Mouse (Mus musculus): ENCODE measurements around the gene Ski. TPM values are rescaled to one million over a fixed set of nuclear protein-coding genes. Genes with fewer than 3 reads are reported as not detected.

The Ski gene
- polyA plus RNA-seq, 1 experiment: 32.2 TPM

DNA sequence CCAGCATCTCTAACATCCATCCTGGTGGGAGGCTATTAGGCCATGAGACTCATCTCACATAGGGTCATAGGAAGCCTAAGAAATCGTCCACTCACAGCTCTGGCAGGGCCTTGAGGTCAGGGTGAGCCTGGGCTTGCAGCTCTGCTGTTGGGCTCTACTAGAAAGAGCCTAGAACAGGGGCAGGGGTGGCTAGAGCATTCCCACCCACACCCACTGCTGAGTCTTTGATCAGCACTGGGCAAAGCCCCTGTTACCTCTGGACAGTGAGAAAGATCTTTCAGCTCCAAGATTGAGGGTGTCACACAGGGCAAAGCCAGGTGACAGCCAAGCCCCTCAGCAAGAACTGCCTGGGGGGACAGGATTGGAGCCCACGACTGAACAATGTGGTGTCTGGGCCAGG, 79.0 kb downstream of the Ski start:
- 69% methylated on average over 2 of the region's 2 CpGs for WGBS
- Histone ChIP-seq H3K4me1 (ENCODE audit: control insufficient read depth, insufficient read depth, insufficient read length) (no peaks in the 10 kb centered on the region), H3K27me3 (ENCODE audit: control insufficient read depth, insufficient read depth, low read length) (no peaks in the 10 kb centered on the region), H3K4me3 (ENCODE audit: extremely low read depth, insufficient read depth, insufficient read length) (no peak overlapping the region), H3K36me3 (ENCODE audit: control insufficient read depth, insufficient read depth, low read length) (no peaks in the 10 kb centered on the region), H3K27ac (ENCODE audit: insufficient read depth, low read length) (0 out of 2 replicates have a peak overlapping the region, but pooled peaks have one; percentile 3)
- no peak for DNase-seq (ENCODE audit: low read depth in 1 of 2, low spot score in 2 of 2)
- TF ChIP-seq POLR2A (IDR thresholded peaks at IDR 0.05; ENCODE audit: low read depth, low read length) (no peak), CTCF (IDR thresholded peaks at IDR 0.05; ENCODE audit: extremely low read depth, insufficient read depth, insufficient read length, insufficient replicate concordance) (no peak)

DNA sequence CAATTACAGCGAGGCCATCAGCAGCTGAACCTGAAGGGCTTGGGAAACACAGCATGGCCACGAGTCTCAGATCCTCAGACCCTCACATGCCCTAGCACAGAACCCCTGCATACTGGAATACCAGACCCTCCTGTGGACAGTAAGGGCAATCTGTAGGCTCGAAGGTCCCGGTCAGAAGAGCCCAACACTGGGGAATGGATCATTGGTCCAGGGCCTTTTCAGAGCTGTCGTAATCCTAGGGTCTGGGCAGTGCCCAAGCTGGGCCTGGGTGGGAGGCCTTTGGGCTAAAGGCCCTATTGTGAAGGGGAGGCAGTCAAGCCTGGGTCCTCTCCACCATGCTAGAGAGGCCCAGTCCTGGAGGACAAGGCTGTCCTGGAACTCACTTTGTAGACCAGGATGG, 79.6 kb downstream of the Ski start:
- Histone ChIP-seq H3K4me3 (ENCODE audit: extremely low read depth, insufficient read depth, insufficient read length) (no peak overlapping the region), H3K27me3 (ENCODE audit: control insufficient read depth, insufficient read depth, low read length) (no peaks in the 10 kb centered on the region), H3K27ac (ENCODE audit: insufficient read depth, low read length) (no peak overlapping the region), H3K4me1 (ENCODE audit: control insufficient read depth, insufficient read depth, insufficient read length) (no peaks in the 10 kb centered on the region), H3K36me3 (ENCODE audit: control insufficient read depth, insufficient read depth, low read length) (no peaks in the 10 kb centered on the region)
- TF ChIP-seq CTCF (IDR thresholded peaks at IDR 0.05; ENCODE audit: extremely low read depth, insufficient read depth, insufficient read length, insufficient replicate concordance): no peak
- TF ChIP-seq POLR2A (IDR thresholded peaks at IDR 0.05; ENCODE audit: low read depth, low read length): no peak
- WGBS: 90% methylated on average over 5 of the region's 5 CpGs
- no peak for DNase-seq (ENCODE audit: low read depth in 1 of 2, low spot score in 2 of 2)

DNA sequence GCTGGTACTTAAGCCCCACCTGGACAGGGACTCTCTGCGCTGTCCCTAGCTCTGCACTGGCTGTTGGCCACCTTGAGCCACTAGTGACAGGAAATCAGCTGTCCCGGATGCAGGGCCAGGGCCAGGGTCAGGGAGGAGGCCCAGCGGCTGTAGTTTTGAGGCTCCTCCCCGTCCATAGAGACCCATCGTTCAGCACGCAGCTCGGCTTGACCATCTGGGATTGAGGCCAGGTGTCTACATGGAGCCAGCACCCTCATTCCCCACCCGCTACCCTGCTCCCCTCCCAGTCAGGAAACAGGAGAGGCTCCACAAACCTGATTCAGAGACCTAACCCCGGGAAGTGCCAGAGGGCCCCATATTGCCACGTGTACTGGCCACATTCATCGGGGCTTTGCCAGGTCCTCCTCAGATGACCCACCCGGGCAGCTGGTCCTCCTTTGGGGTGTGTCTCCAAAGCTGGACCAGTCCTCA, 81.6 kb downstream of the Ski start:
- Histone ChIP-seq H3K27ac (ENCODE audit: insufficient read depth, low read length) (no peak overlapping the region), H3K27me3 (ENCODE audit: control insufficient read depth, insufficient read depth, low read length) (no peaks in the 10 kb centered on the region), H3K4me1 (ENCODE audit: control insufficient read depth, insufficient read depth, insufficient read length) (no peaks in the 10 kb centered on the region), H3K4me3 (ENCODE audit: extremely low read depth, insufficient read depth, insufficient read length) (no peak overlapping the region), H3K36me3 (ENCODE audit: control insufficient read depth, insufficient read depth, low read length) (no peaks in the 10 kb centered on the region)
- no peak for DNase-seq (ENCODE audit: low read depth in 1 of 2, low spot score in 2 of 2)
- TF ChIP-seq CTCF (IDR thresholded peaks at IDR 0.05; ENCODE audit: extremely low read depth, insufficient read depth, insufficient read length, insufficient replicate concordance) (no peak), POLR2A (IDR thresholded peaks at IDR 0.05; ENCODE audit: low read depth, low read length) (no peak)
- WGBS: 75% methylated on average over 12 of the region's 12 CpGs

DNA sequence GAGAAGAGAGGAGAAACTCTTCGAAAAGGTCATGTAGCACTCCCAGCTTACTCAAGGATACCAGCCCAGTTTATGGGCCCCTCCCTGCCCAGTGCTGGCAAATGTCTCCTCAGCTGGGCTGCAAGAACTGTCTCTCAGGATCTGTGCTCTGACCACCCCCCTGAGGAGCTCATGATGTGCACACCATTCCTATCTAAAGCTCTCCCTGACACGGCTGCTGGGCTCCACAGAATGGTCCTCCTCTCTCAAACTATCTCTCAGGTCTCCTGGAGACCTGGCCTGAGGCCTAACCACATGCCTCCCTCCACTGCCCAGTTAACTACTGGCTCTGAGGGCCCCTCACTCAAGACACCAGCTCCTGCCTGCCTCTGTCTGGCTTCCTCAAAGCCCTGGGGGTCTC, 82.2 kb downstream of the Ski start:
- Histone ChIP-seq H3K27me3 (ENCODE audit: control insufficient read depth, insufficient read depth, low read length) (no peaks in the 10 kb centered on the region), H3K4me3 (ENCODE audit: extremely low read depth, insufficient read depth, insufficient read length) (no peak overlapping the region), H3K36me3 (ENCODE audit: control insufficient read depth, insufficient read depth, low read length) (no peaks in the 10 kb centered on the region), H3K4me1 (ENCODE audit: control insufficient read depth, insufficient read depth, insufficient read length) (no peaks in the 10 kb centered on the region), H3K27ac (ENCODE audit: insufficient read depth, low read length) (no peak overlapping the region)
- TF ChIP-seq POLR2A (IDR thresholded peaks at IDR 0.05; ENCODE audit: low read depth, low read length) (no peak), CTCF (IDR thresholded peaks at IDR 0.05; ENCODE audit: extremely low read depth, insufficient read depth, insufficient read length, insufficient replicate concordance) (no peak)
- no peak for DNase-seq (ENCODE audit: low read depth in 1 of 2, low spot score in 2 of 2)
- WGBS: 88% methylated on average over 2 of the region's 2 CpGs

DNA sequence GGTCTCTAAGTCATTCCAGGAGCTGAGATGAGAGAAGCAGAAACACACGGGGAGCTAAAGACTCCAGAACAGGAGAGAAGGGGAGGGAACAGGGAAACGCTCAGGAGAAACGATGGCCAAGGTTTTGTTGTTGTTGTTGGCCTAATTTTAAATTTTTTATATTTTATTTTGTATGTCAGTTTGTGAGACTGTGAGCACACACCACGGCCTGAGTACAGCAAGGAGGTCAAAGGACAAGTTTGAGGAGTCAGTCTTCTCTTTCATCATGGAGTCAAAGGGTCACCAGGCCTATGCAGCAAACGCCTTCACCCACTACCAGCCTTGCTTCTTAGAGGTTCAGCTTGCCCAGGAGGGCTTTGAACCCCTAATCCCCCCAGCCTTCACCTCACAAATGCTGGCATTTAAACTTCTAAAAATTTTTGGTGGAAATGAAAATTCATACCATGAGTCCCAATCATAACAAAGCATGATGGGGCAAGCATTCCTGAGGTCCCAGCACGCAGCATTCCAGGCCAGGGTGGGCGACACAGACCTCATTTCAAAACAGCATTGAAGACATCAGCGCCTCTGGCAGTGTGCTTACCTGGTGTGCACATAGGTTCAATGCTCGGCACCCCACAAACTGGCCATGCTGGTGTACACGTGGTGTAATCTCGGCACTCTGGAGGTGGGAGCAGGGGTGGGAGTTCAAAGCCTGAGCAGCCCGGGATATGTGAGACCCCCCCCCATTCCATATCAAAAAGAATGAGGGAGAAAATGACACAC, 82.9 kb downstream of the Ski start:
- no peak for DNase-seq (ENCODE audit: low read depth in 1 of 2, low spot score in 2 of 2)
- Histone ChIP-seq H3K4me3 (ENCODE audit: extremely low read depth, insufficient read depth, insufficient read length) (no peak overlapping the region), H3K27me3 (ENCODE audit: control insufficient read depth, insufficient read depth, low read length) (no peaks in the 10 kb centered on the region), H3K27ac (ENCODE audit: insufficient read depth, low read length) (no peak overlapping the region), H3K4me1 (ENCODE audit: control insufficient read depth, insufficient read depth, insufficient read length) (no peaks in the 10 kb centered on the region), H3K36me3 (ENCODE audit: control insufficient read depth, insufficient read depth, low read length) (no peaks in the 10 kb centered on the region)
- WGBS: 89% methylated on average over 12 of the region's 12 CpGs
- TF ChIP-seq POLR2A (IDR thresholded peaks at IDR 0.05; ENCODE audit: low read depth, low read length) (no peak), CTCF (IDR thresholded peaks at IDR 0.05; ENCODE audit: extremely low read depth, insufficient read depth, insufficient read length, insufficient replicate concordance) (no peak)

DNA sequence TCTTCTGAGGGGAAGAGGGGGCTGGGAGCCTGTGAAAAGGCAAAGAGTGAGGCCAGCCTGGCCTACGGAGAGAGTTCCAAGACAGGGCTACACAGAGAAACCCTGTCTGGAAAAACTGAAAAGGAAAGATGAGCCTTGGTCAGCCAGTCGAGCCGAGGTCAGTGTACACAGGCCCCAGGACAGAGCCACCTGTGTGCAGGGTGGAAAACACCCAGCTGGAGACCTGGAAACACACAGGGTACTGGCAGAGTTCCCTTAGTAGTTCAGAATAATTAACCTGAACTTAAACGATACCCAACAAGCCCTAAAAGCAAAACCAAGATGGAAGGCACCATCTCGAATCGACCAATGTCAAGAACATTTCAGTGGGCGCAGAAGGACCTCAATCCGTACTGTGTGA, 83.9 kb downstream of the Ski start:
- no peak for TF ChIP-seq CTCF (IDR thresholded peaks at IDR 0.05; ENCODE audit: extremely low read depth, insufficient read depth, insufficient read length, insufficient replicate concordance)
- no peak for TF ChIP-seq POLR2A (IDR thresholded peaks at IDR 0.05; ENCODE audit: low read depth, low read length)
- Histone ChIP-seq H3K4me1 (ENCODE audit: control insufficient read depth, insufficient read depth, insufficient read length) (no peaks in the 10 kb centered on the region), H3K27me3 (ENCODE audit: control insufficient read depth, insufficient read depth, low read length) (no peaks in the 10 kb centered on the region), H3K36me3 (ENCODE audit: control insufficient read depth, insufficient read depth, low read length) (no peaks in the 10 kb centered on the region), H3K4me3 (ENCODE audit: extremely low read depth, insufficient read depth, insufficient read length) (no peak overlapping the region), H3K27ac (ENCODE audit: insufficient read depth, low read length) (no peak overlapping the region)
- DNase-seq (ENCODE audit: low read depth in 1 of 2, low spot score in 2 of 2): no peak
- WGBS: 91% methylated on average over 8 of the region's 8 CpGs

DNA sequence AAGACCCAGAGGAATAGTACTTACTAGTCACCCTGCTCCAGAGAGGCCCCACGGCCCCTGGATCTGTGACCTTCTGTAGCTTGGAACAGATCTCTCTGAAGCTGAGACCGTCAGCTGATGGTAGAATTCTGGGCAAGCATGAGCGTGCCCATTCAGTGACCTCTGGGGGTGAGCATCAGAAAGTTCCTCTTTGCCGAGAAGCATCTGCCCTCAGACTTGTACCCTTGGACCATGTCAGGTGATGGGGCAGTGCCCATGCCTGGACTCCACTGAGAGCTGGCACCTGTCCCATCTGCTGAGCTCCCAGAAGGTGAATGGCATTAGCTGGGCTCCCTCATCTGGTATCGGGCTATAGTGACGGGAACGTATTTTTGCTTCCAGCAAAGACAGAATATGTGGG, 84.5 kb downstream of the Ski start:
- no peak for DNase-seq (ENCODE audit: low read depth in 1 of 2, low spot score in 2 of 2)
- WGBS: 89% methylated on average over 7 of the region's 7 CpGs
- TF ChIP-seq POLR2A (IDR thresholded peaks at IDR 0.05; ENCODE audit: low read depth, low read length): no peak
- Histone ChIP-seq H3K36me3 (ENCODE audit: control insufficient read depth, insufficient read depth, low read length) (no peaks in the 10 kb centered on the region), H3K4me3 (ENCODE audit: extremely low read depth, insufficient read depth, insufficient read length) (no peak overlapping the region), H3K4me1 (ENCODE audit: control insufficient read depth, insufficient read depth, insufficient read length) (no peaks in the 10 kb centered on the region), H3K27ac (ENCODE audit: insufficient read depth, low read length) (no peak overlapping the region), H3K27me3 (ENCODE audit: control insufficient read depth, insufficient read depth, low read length) (no peaks in the 10 kb centered on the region)
